Comparison of ENCODE assay signal across 12 mouse cellular contexts in genomic region chr2:6240072-6240471, GRCm38 (mm10). TPM values are rescaled to one million over a fixed set of nuclear protein-coding genes. Genes with fewer than 3 reads are reported as not detected.
"Had no signal": no experiment of that assay in that cellular context is flagged by ENCODE, and none has a peak within 500 bp of the region (broad histone marks: within the 10 kb centered on the region; RNA-seq: fewer than 3 reads in every experiment).

No protein-coding gene starts in this region.

- H3K4me3 ChIP-seq: kidney, embryonic 15.5 days; limb, embryonic 13.5 days; neural tube, embryonic 12.5 days; stomach, embryonic 15.5 days had no signal

- H3K9ac ChIP-seq: kidney, embryonic 15.5 days; limb, embryonic 13.5 days; liver, embryonic 14.5 days; neural tube, embryonic 12.5 days; stomach, embryonic 15.5 days had no signal

- H3K36me3 ChIP-seq: kidney, embryonic 15.5 days; limb, embryonic 13.5 days; neural tube, embryonic 12.5 days; stomach, embryonic 15.5 days had no signal

- H3K4me2 ChIP-seq: kidney, embryonic 15.5 days; limb, embryonic 13.5 days; neural tube, embryonic 12.5 days; stomach, embryonic 15.5 days had no signal

- H3K27me3 ChIP-seq: kidney, embryonic 15.5 days; limb, embryonic 13.5 days; stomach, embryonic 15.5 days had no signal

- H3K27ac ChIP-seq: kidney, embryonic 15.5 days; limb, embryonic 13.5 days; liver, embryonic 14.5 days; neural tube, embryonic 12.5 days; stomach, embryonic 15.5 days had no signal

- H3K4me1 ChIP-seq: neural tube, embryonic 12.5 days had no signal

- DNase-seq: kidney, adult 2 months; kidney, postnatal 14 days; left cerebral cortex, postnatal 4 days; lung, adult 18-20 months; right cerebral cortex, postnatal 14 days; thymus, postnatal 36 days had no signal

- H3K9me3 ChIP-seq: kidney, embryonic 15.5 days; limb, embryonic 13.5 days; neural tube, embryonic 12.5 days; stomach, embryonic 15.5 days had no signal

RNA-seq across cellular contexts. Expression of gene Echdc3, which starts 27.2 kb away (rescaled TPM):
- total RNA-seq: monocyte, adult 5-6 weeks had no signal
